Mouse (Mus musculus): Measurements from ENCODE around the gene BC025920. TPM values are rescaled to one million over a fixed set of nuclear protein-coding genes. Genes with fewer than 3 reads are reported as not detected.

BC025920 gene
- total and polyA plus RNA-seq, 2 experiments from 2014 or later, result 0.44 to 1.7 TPM

DNA sequence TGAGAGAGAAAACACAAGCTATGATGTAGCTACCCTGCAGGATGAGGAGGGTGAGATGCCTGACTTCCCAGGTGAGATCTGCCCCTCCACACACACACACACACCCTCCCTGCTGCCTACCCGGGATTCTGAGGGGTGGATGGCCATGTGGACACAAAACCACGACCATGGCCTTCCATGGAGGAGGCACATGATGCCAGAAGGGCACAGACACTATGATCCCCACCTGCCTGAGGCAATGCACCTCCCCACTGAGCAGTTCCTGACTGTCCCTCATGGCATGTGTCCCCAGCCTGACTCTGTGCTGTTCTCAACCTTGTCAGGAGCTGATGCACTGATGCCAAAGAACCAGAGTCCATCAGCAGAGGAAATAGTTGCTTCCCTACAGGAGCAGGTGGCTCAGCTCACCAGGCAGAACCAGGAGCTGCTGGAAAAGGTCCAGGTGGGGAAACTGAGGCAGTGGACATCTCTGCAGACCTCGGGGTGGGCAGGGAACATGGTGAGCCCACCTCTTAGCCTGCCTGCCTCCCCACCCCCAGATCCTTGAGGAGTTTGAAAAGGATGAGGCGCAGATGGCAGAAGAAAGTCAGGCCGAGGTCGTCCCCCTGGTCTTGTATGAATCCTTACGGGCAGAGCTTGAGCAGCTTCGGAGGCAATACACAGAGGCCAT, 36.0 kb downstream of the BC025920 start:
- Histone ChIP-seq H3K36me3 (replicated peaks; ENCODE audit: control insufficient read depth, insufficient read depth, low read length) (no peaks in the 10 kb centered on the region), H3K4me1 (ENCODE audit: control insufficient read depth, insufficient read depth) (peaks cover 14% of the 10 kb centered on the region), H3K4me2 (ENCODE audit: low read depth, low read length) (peak overlapping the region; percentile 81), H3K4me3 (ENCODE audit: low read depth, low read length) (peak overlapping the region; percentile 70), H3K27me3 (ENCODE audit: control insufficient read depth, insufficient read depth, low read length) (no peaks in the 10 kb centered on the region), H3K9me3 (replicated peaks; ENCODE audit: control insufficient read depth, low read length) (no peaks in the 10 kb centered on the region), H3K27ac (ENCODE audit: low read depth) (peak overlapping the region; percentile 91; the same call in 1 of the 2 replicates), H3K9ac (replicated peaks; ENCODE audit: low read depth, low read length) (peak overlapping the region; percentile 80; the same call in 1 of the 2 replicates)
- ATAC-seq (ENCODE audit: insufficient read depth, low read depth), result no peak
- no peak for DNase-seq (ENCODE audit: low spot score)
- WGBS, result 73% methylated on average over 8 of the region's 8 CpGs
- no peak for TF ChIP-seq EP300 (IDR thresholded peaks at IDR 0.05; ENCODE audit: low read depth)
- no peak for TF ChIP-seq CTCF (IDR thresholded peaks at IDR 0.05; ENCODE audit: low read depth)

- Histone ChIP-seq H3K9ac (replicated peaks; ENCODE audit: low read depth, low read length) (peak overlapping the region; percentile 80), H3K9me3 (replicated peaks; ENCODE audit: control insufficient read depth, low read length) (no peaks in the 10 kb centered on the region), H3K36me3 (replicated peaks; ENCODE audit: control insufficient read depth, insufficient read depth, low read length) (no peaks in the 10 kb centered on the region), H3K27me3 (ENCODE audit: control insufficient read depth, insufficient read depth, low read length) (no peaks in the 10 kb centered on the region), H3K4me1 (ENCODE audit: control insufficient read depth, insufficient read depth) (peaks cover 14% of the 10 kb centered on the region), H3K27ac (ENCODE audit: low read depth) (peak overlapping the region; percentile 91), H3K4me3 (ENCODE audit: low read depth, low read length) (peak overlapping the region; percentile 70), H3K4me2 (ENCODE audit: low read depth, low read length) (peak overlapping the region; percentile 81)
- peak; percentile 40 for ATAC-seq (ENCODE audit: insufficient read depth, low read depth)
- peak; percentile 30 for DNase-seq (ENCODE audit: low spot score)
- TF ChIP-seq CTCF (IDR thresholded peaks at IDR 0.05; ENCODE audit: low read depth) (no peak), EP300 (IDR thresholded peaks at IDR 0.05; ENCODE audit: low read depth) (no peak)
- WGBS, result 18% methylated on average over 24 of the region's 24 CpGs
These were observed 36.8 kb downstream of the BC025920 start for GRCm38 (mm10) chr10:81642648-81643448.

DNA sequence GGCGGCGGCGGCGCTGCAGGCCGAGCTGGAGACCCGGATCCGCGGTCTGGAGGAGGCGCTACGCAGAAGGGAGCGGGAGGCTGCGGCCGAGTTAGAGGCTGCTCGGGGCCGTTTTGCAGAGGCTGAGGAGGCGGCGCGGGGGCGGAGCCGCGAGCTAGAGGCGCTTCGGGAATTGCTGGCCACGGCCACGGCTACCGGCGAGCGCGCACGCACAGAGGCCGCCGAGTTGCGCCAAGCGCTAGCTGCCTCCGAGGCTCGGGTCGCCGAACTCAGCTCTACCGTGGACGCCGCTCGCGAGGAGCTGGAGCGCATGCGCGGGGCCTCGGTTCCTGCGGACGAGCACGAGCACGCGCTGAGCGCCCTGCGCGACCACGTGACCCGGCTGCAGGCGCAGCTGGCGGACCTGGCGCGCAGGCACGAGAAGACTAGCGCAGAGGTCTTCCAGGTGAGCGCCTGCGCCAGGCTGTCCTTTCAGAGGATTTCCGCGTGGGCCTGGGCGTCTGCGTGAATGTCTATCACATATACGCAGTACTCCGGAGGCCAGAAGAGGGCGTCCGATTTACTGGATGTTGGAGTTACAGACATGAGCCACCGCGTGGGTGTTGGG, 37.5 kb downstream of the BC025920 start:
- ATAC-seq (ENCODE audit: insufficient read depth, low read depth), result peak; percentile 85
- WGBS, result 1% methylated on average over 69 of the region's 75 CpGs
- peak; percentile 86 for DNase-seq (ENCODE audit: low spot score)
- Histone ChIP-seq H3K27ac (ENCODE audit: low read depth) (peak overlapping the region; percentile 91), H3K4me3 (ENCODE audit: low read depth, low read length) (peak overlapping the region; percentile 70), H3K9ac (replicated peaks; ENCODE audit: low read depth, low read length) (peak overlapping the region; percentile 80), H3K4me2 (ENCODE audit: low read depth, low read length) (peak overlapping the region; percentile 81), H3K4me1 (ENCODE audit: control insufficient read depth, insufficient read depth) (peaks cover 14% of the 10 kb centered on the region), H3K27me3 (ENCODE audit: control insufficient read depth, insufficient read depth, low read length) (no peaks in the 10 kb centered on the region), H3K36me3 (replicated peaks; ENCODE audit: control insufficient read depth, insufficient read depth, low read length) (no peaks in the 10 kb centered on the region), H3K9me3 (replicated peaks; ENCODE audit: control insufficient read depth, low read length) (no peaks in the 10 kb centered on the region)
- TF ChIP-seq CTCF (IDR thresholded peaks at IDR 0.05; ENCODE audit: low read depth) (peak; percentile 17; the same call in 1 of the 2 replicates), EP300 (IDR thresholded peaks at IDR 0.05; ENCODE audit: low read depth) (0 out of 2 replicates have a peak, but pooled peaks have one; percentile 47)

DNA sequence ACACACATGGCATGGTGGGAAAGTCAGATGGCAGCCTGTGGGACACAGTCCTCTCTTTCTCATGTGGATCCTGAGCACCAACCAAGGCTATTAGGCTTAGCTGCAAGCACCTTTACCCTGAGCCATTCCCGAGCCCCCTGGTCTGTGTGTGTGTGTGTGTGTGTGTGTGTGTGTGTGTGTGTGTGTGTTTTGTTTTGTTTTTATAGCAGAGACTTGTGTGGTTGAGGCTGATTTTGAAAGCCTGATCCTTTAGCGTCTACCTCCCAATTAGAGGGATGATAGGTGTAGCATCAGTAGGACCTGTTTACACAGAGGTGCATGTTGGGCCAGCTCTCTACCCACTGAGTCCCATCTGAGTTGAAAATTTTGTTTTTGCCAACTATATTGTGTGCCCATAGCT, 38.1 kb downstream of the BC025920 start:
- WGBS, result 49% methylated on average over 2 of the region's 2 CpGs
- Histone ChIP-seq H3K9me3 (replicated peaks; ENCODE audit: control insufficient read depth, low read length) (no peaks in the 10 kb centered on the region), H3K4me2 (ENCODE audit: low read depth, low read length) (peak overlapping the region; percentile 81), H3K36me3 (replicated peaks; ENCODE audit: control insufficient read depth, insufficient read depth, low read length) (no peaks in the 10 kb centered on the region), H3K4me1 (ENCODE audit: control insufficient read depth, insufficient read depth) (peaks cover 14% of the 10 kb centered on the region), H3K27me3 (ENCODE audit: control insufficient read depth, insufficient read depth, low read length) (no peaks in the 10 kb centered on the region), H3K27ac (ENCODE audit: low read depth) (peak overlapping the region; percentile 91), H3K9ac (replicated peaks; ENCODE audit: low read depth, low read length) (peak overlapping the region; percentile 80), H3K4me3 (ENCODE audit: low read depth, low read length) (peak overlapping the region; percentile 70)
- DNase-seq (ENCODE audit: low spot score) (no peak), ATAC-seq (ENCODE audit: insufficient read depth, low read depth) (no peak)
- TF ChIP-seq EP300 (IDR thresholded peaks at IDR 0.05; ENCODE audit: low read depth) (no peak), CTCF (IDR thresholded peaks at IDR 0.05; ENCODE audit: low read depth) (no peak)

GRCm38 (mm10) chr10:81644716-81645115, 38.6 kb downstream of the BC025920 start:
- H3K4me1 ChIP-seq (ENCODE audit: control insufficient read depth, insufficient read depth), result peaks cover 14% of the 10 kb centered on the region
- H3K36me3 ChIP-seq (replicated peaks; ENCODE audit: control insufficient read depth, insufficient read depth, low read length), result no peaks in the 10 kb centered on the region
- no peak overlapping the region for H3K4me2 ChIP-seq (ENCODE audit: low read depth, low read length)
- no peaks in the 10 kb centered on the region for H3K27me3 ChIP-seq (ENCODE audit: control insufficient read depth, insufficient read depth, low read length)
- no peak overlapping the region for H3K9ac ChIP-seq (replicated peaks; ENCODE audit: low read depth, low read length)
- H3K4me3 ChIP-seq (ENCODE audit: low read depth, low read length), result no peak overlapping the region
- DNase-seq (ENCODE audit: low spot score) (no peak), ATAC-seq (ENCODE audit: insufficient read depth, low read depth) (no peak)
- WGBS, result 90% methylated on average over 18 of the region's 18 CpGs
- H3K27ac ChIP-seq (ENCODE audit: low read depth), result no peak overlapping the region
- TF ChIP-seq CTCF (IDR thresholded peaks at IDR 0.05; ENCODE audit: low read depth) (no peak), EP300 (IDR thresholded peaks at IDR 0.05; ENCODE audit: low read depth) (no peak)
- no peaks in the 10 kb centered on the region for H3K9me3 ChIP-seq (replicated peaks; ENCODE audit: control insufficient read depth, low read length)

Data from heart, postnatal 0 days (tissue).